Mouse (Mus musculus) CH12.LX (cell line): ENCODE data around the gene Cdc37. TPM values are rescaled to one million over a fixed set of nuclear protein-coding genes. Genes with fewer than 3 reads are reported as not detected.

Experiments
- DNase-seq: peaks from one replicate; pipeline ENCODE4 v3.0.0-alpha.2; 2013; ENCODE audit errors: extremely low read depth
- H3K27ac ChIP-seq: 2 replicates; pipeline ENCODE4 v1.5.1; 2012; ENCODE audit warnings: low read depth, mild to moderate bottlenecking, control low read depth, moderate library complexity; ENCODE audit not compliant: insufficient read depth
- H3K27me3 ChIP-seq: replicated peaks from 2 replicates; pipeline ENCODE3; 2012; ENCODE audit warnings: inconsistent platforms
- H3K36me3 ChIP-seq, 2 experiments: replicated peaks in 1 of 2; 2 replicates each; pipeline versions ENCODE3 to v1.6.1; 2012; ENCODE audit warnings: inconsistent platforms in 1 of 2, low read length in 1 of 2, mild to moderate bottlenecking in 1 of 2, mixed read lengths in 1 of 2, moderate library complexity in 1 of 2; ENCODE audit not compliant: control insufficient read depth in 1 of 2, insufficient read depth in 1 of 2
- H3K4me1 ChIP-seq, 2 experiments: 2 replicates each; pipeline ENCODE4 v1.6.1; 2012; ENCODE audit warnings: inconsistent platforms in 1 of 2, moderate library complexity in 1 of 2; ENCODE audit not compliant: insufficient read depth in 2 of 2, control insufficient read depth in 1 of 2
- H3K4me2 ChIP-seq: 2 replicates; pipeline ENCODE4 v1.6.1; 2012; ENCODE audit warnings: low read depth, mild to moderate bottlenecking, control low read depth; ENCODE audit not compliant: poor library complexity, insufficient read depth, severe bottlenecking
- H3K4me3 ChIP-seq, 3 experiments: fragments of 150-350 bp in 1 of 3; sonication (generic) in 1 of 3; replicated peaks in 1 of 3; 2 replicates each; pipeline versions ENCODE3 to v1.5.1; 2011 to 2012; ENCODE audit warnings: low read depth in 2 of 3, low read length in 2 of 3, mild to moderate bottlenecking in 2 of 3, moderate library complexity in 2 of 3, control low read depth in 1 of 3, improper control_type of control experiment in 1 of 3, inconsistent platforms in 1 of 3, mixed read lengths in 1 of 3; ENCODE audit not compliant: poor library complexity in 1 of 3
- H3K79me2 ChIP-seq: replicated peaks from 2 replicates; pipeline ENCODE4 v1.6.1; 2012; ENCODE audit warnings: mild to moderate bottlenecking, moderate library complexity; ENCODE audit not compliant: control insufficient read depth, poor library complexity, insufficient read depth, severe bottlenecking; ENCODE audit errors: extremely low read depth
- H3K9ac ChIP-seq: 2 replicates; pipeline ENCODE4 v1.6.1; 2012; ENCODE audit warnings: low read depth, mild to moderate bottlenecking, control low read depth, moderate library complexity; ENCODE audit not compliant: insufficient read depth
- H3K9me3 ChIP-seq: replicated peaks from 2 replicates; pipeline ENCODE3; 2012; ENCODE audit warnings: low read length, inconsistent platforms, mixed read lengths
- CHD1 ChIP-seq: IDR thresholded peaks from 2 replicates; pipeline ENCODE4 v1.6.1; 2012; ENCODE audit warnings: low read depth, low read length, improper control_type of control experiment, inconsistent platforms
- CHD2 ChIP-seq: IDR thresholded peaks from 2 replicates; pipeline ENCODE4 v1.6.1; 2011; ENCODE audit warnings: low read length, improper control_type of control experiment
- CTCF ChIP-seq, 2 experiments: IDR thresholded peaks in 1 of 2; conservative IDR thresholded peaks in 1 of 2; 2 replicates each; pipeline ENCODE4 v1.5.1; 2011 to 2012; ENCODE audit warnings: low read depth in 2 of 2, low read length in 2 of 2, improper control_type of control experiment in 1 of 2, inconsistent platforms in 1 of 2, mild to moderate bottlenecking in 1 of 2, moderate library complexity in 1 of 2
- E2F4 ChIP-seq: IDR thresholded peaks from 2 replicates; pipeline ENCODE4 v1.6.1; 2011; ENCODE audit warnings: low read depth, low read length, improper control_type of control experiment; ENCODE audit not compliant: insufficient replicate concordance
- ELF1 ChIP-seq: IDR thresholded peaks from 2 replicates; pipeline ENCODE4 v1.6.1; 2014; ENCODE audit warnings: low read depth, mild to moderate bottlenecking, inconsistent platforms, low read length, improper control_type of control experiment
- ETS1 ChIP-seq: conservative IDR thresholded peaks from 2 replicates; pipeline ENCODE4 v1.6.1; 2012; ENCODE audit warnings: low read depth, mild to moderate bottlenecking, inconsistent platforms, low read length, improper control_type of control experiment, moderate library complexity
- HCFC1 ChIP-seq: IDR thresholded peaks from 2 replicates; pipeline ENCODE4 v1.6.1; 2012; ENCODE audit warnings: low read depth, mild to moderate bottlenecking, inconsistent platforms, low read length, improper control_type of control experiment
- IRF4 ChIP-seq: IDR thresholded peaks from 2 replicates; pipeline ENCODE4 v1.6.1; 2014; ENCODE audit warnings: low read depth, mild to moderate bottlenecking, inconsistent platforms, low read length, improper control_type of control experiment
- JUN ChIP-seq: IDR thresholded peaks from 2 replicates; pipeline ENCODE4 v1.6.1; 2011; ENCODE audit warnings: low read depth, mild to moderate bottlenecking, low read length, improper control_type of control experiment, moderate library complexity; ENCODE audit not compliant: insufficient read depth
- JUND ChIP-seq: conservative IDR thresholded peaks from 2 replicates; pipeline ENCODE4 v1.6.1; 2011; ENCODE audit warnings: low read depth, low read length, improper control_type of control experiment
- MAFK ChIP-seq: IDR thresholded peaks from 2 replicates; pipeline ENCODE4 v1.6.1; 2011; ENCODE audit warnings: low read length, improper control_type of control experiment; ENCODE audit not compliant: insufficient replicate concordance
- MAZ ChIP-seq: IDR thresholded peaks from 2 replicates; pipeline ENCODE4 v1.6.1; 2012; ENCODE audit warnings: low read depth, mild to moderate bottlenecking, inconsistent platforms, low read length, improper control_type of control experiment, moderate library complexity
- MEF2A ChIP-seq: IDR thresholded peaks from 2 replicates; pipeline ENCODE4 v1.6.1; 2014; ENCODE audit warnings: low read depth, mild to moderate bottlenecking, inconsistent platforms, low read length, improper control_type of control experiment, borderline replicate concordance
- MXI1 ChIP-seq: IDR thresholded peaks from 2 replicates; pipeline ENCODE4 v1.6.1; 2011; ENCODE audit warnings: mild to moderate bottlenecking, low read depth, low read length, improper control_type of control experiment
- NELFE ChIP-seq: IDR thresholded peaks from 2 replicates; pipeline ENCODE4 v1.6.1; 2011; ENCODE audit warnings: low read depth, low read length, improper control_type of control experiment
- POLR2AphosphoS2 ChIP-seq: IDR thresholded peaks from 2 replicates; pipeline ENCODE4 v1.6.1; 2011; ENCODE audit warnings: low read depth, low read length, improper control_type of control experiment
- RAD21 ChIP-seq: IDR thresholded peaks from 2 replicates; pipeline ENCODE4 v1.6.1; 2011; ENCODE audit warnings: low read depth, mild to moderate bottlenecking, low read length, improper control_type of control experiment, moderate library complexity
- RCOR1 ChIP-seq: conservative IDR thresholded peaks from 2 replicates; pipeline ENCODE4 v1.6.1; 2012; ENCODE audit warnings: low read depth, mild to moderate bottlenecking, inconsistent platforms, low read length, improper control_type of control experiment
- TBP ChIP-seq: conservative IDR thresholded peaks from 2 replicates; pipeline ENCODE4 v1.6.1; 2011; ENCODE audit warnings: low read depth, low read length, improper control_type of control experiment
- TCF12 ChIP-seq: IDR thresholded peaks from 2 replicates; pipeline ENCODE4 v1.6.1; 2014; ENCODE audit warnings: low read depth, mild to moderate bottlenecking, inconsistent platforms, low read length, improper control_type of control experiment
- USF1 ChIP-seq: IDR thresholded peaks from 2 replicates; pipeline ENCODE4 v1.6.1; 2014; ENCODE audit warnings: low read depth, mild to moderate bottlenecking, inconsistent platforms, low read length, improper control_type of control experiment
- USF2 ChIP-seq: conservative IDR thresholded peaks from 2 replicates; pipeline ENCODE4 v1.6.1; 2011; ENCODE audit warnings: low read depth, low read length, improper control_type of control experiment
- ZKSCAN1 ChIP-seq: IDR thresholded peaks from 2 replicates; pipeline ENCODE4 v1.6.1; 2012; ENCODE audit warnings: low read depth, inconsistent platforms, low read length, improper control_type of control experiment, borderline replicate concordance
- dilution Hi-C: fragments of 300-500 bp; cut with MboI; formaldehyde crosslinking; loops from 2 replicates; pipeline ENCODE4 v1.14.3; 2020; ENCODE audit warnings: low sequenced_read_pairs; ENCODE audit not compliant: extremely low pct_unique_long_range_greater_than_20kb, extremely low pct_ligation_motif_present
- in situ Hi-C: fragments of 300-500 bp; cut with MboI; formaldehyde crosslinking; loops from 3 replicates; pipeline ENCODE4 v1.14.3; 2019; ENCODE audit warnings: low sequenced_read_pairs, low pct_ligation_motif_present, low pct_unique_long_range_greater_than_20kb, mixed read lengths
- polyA plus RNA-seq: library from polyadenylated mRNA; unstranded; fragments of >175 nt; gene quantifications from 2 replicates; pipeline ENCODE4 v1.2.1, GENCODE M21; 2012; ENCODE audit warnings: low read depth; ENCODE audit not compliant: insufficient read length
- total RNA-seq, 2 experiments: library from RNA; depleted of rRNA; stranded (reverse); fragments of 300-350 nt in 1 of 2; fragments of >200 nt in 1 of 2; gene quantifications; 2 replicates each; pipeline ENCODE4 v1.2.3; 2012 to 2014

The Cdc37 gene
- total and polyA plus RNA-seq, 3 experiments, result 87.2 to 447 (median 230) TPM

DNA sequence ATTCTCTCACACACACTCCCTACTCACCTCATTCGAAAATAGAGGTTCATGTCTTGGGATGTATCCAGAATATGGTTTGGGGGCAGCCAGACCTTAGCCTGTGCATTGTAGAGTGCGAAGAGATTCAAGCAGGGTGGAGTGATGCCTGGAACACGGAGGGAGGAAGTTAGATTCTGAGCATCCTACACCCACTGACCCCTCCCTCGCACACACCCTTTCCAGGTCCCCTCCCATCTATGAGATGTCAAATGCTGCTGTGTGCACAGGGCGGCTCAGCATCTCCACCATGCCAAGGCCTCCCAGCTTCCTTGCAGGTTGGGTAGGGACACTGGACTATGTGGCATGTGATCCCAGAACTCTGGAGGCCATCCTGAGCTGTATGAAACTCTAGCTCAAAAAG lies 24.9 kb downstream of the Cdc37 start:
- DNase-seq, result no peak
- Histone ChIP-seq H3K9ac (peak overlapping the region; percentile 37; the same call in 1 of the 2 replicates), H3K36me3 (peaks cover 83 to 89% of the 10 kb centered on the region in 2 experiments), H3K27me3 (no peaks in the 10 kb centered on the region), H3K4me3 (no peak overlapping the region), H3K9me3 (no peaks in the 10 kb centered on the region), H3K79me2 (peaks cover 17% of the 10 kb centered on the region), H3K4me1 (peaks cover 35 to 52% of the 10 kb centered on the region in 2 experiments), H3K4me2 (no peak overlapping the region), H3K27ac (peak overlapping the region; percentile 90)
- in situ Hi-C loops, result loop anchor here (5.0 kb wide), 1 partner anchor 93 kb away; the partner anchor contains the start of gene Icam5
- dilution Hi-C loops, result no loop called here
- TF ChIP-seq E2F4, result no peak
- TF ChIP-seq POLR2AphosphoS2, result no peak
- TF ChIP-seq JUN, result no peak
- no peak for TF ChIP-seq RCOR1
- TF ChIP-seq MAFK, result no peak
- no peak for TF ChIP-seq NELFE
- TF ChIP-seq HCFC1, result no peak
- no peak for TF ChIP-seq MXI1
- TF ChIP-seq ELF1, result no peak
- no peak for TF ChIP-seq CHD2
- no peak for TF ChIP-seq ETS1
- no peak for TF ChIP-seq TBP
- no peak for TF ChIP-seq CHD1
- no peak for TF ChIP-seq IRF4
- TF ChIP-seq USF2, result no peak
- TF ChIP-seq MEF2A, result no peak
- no peak for TF ChIP-seq JUND
- no peak for TF ChIP-seq USF1
- TF ChIP-seq RAD21, result no peak

DNA sequence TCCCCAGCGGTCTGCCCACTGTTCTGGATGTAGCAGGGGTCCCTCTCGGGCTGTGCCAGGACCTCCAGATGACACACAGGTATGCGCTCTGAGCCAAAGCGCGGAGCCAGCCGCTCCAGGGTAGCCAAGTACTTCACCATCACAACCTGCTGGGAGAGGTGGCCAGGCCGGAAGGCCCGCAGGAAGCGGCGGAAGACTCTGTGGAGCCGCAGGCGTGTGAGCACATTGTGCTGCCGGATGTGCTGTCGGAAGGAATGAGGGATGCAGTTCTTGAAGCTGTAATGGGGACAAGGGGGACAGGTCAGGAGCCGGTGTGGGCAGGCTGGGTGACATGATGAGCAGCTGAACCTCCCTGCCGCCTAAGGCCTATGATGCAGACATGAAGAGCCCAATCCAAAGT lies 28.3 kb downstream of the Cdc37 start:
- Histone ChIP-seq H3K27me3 (no peaks in the 10 kb centered on the region), H3K4me1 (peaks cover 16 to 29% of the 10 kb centered on the region in 2 experiments), H3K27ac (no peak overlapping the region), H3K36me3 (peaks cover 76 to 82% of the 10 kb centered on the region in 2 experiments), H3K4me3 (no peak overlapping the region), H3K9ac (no peak overlapping the region), H3K4me2 (no peak overlapping the region), H3K79me2 (0 out of 2 replicates have a peak, but pooled peaks cover 6% of the 10 kb centered on the region), H3K9me3 (no peaks in the 10 kb centered on the region)
- in situ Hi-C loops, result no loop called here
- no peak for DNase-seq
- dilution Hi-C loops, result no loop called here
- no peak for TF ChIP-seq ZKSCAN1
- no peak for TF ChIP-seq CTCF (conservative IDR thresholded peaks at IDR 0.05 in 1 of 2, IDR thresholded peaks at IDR 0.05 in 1 of 2; ENCODE audit: low read depth in 2 of 2, low read length in 2 of 2)
- no peak for TF ChIP-seq TCF12
- no peak for TF ChIP-seq TBP
- no peak for TF ChIP-seq IRF4
- no peak for TF ChIP-seq USF2
- no peak for TF ChIP-seq JUN
- no peak for TF ChIP-seq HCFC1
- no peak for TF ChIP-seq POLR2AphosphoS2
- TF ChIP-seq MAFK, result no peak
- no peak for TF ChIP-seq NELFE
- TF ChIP-seq MAZ, result no peak
- TF ChIP-seq MEF2A, result no peak
- TF ChIP-seq, all 38 proteins: peak for 0
